Mouse (Mus musculus) brain, embryonic 14.5 days (tissue): ENCODE measurements around the gene Zfyve9.

Experiments used
- CTCF ChIP-seq: fragments of 200-500 bp; IDR thresholded peaks from 2 replicates; pipeline ENCODE4 v1.5.1; 2012; ENCODE audit warnings: inconsistent platforms, mild to moderate bottlenecking, moderate library complexity, borderline replicate concordance; ENCODE audit not compliant: insufficient read depth, insufficient read length; ENCODE audit errors: extremely low read depth
- POLR2A ChIP-seq: fragments of 200-500 bp; IDR thresholded peaks from 2 replicates; pipeline ENCODE4 v1.6.1; 2012; ENCODE audit warnings: mild to moderate bottlenecking, inconsistent platforms, borderline replicate concordance; ENCODE audit not compliant: poor library complexity, insufficient read depth, insufficient read length, severe bottlenecking; ENCODE audit errors: extremely low read depth

DNA sequence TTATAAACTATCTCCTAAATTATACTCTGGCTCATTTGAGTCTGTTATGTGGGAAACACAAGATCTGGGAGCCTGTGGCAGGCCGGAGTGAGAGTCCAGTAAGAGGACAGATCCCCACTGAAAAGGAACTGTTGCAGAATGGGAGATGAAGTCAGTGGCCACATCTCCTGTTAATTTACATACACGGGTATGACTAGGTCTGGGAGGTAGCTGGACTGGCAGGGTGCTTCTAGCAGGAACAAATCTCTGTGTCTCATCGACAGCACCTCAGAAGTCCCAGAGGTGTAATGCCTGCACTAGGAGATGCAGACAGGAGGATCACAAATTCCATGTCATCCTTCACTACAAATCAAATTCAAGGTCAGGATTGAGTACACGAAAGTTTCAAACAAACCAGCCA is 162.0 kb downstream of the Zfyve9 start:
- TF ChIP-seq CTCF = no peak
- TF ChIP-seq POLR2A = no peak
